In genomic region chr4:100759603-100760002, GRCm38 (mm10) we compare ENCODE assay signal across 14 mouse cellular contexts. TPM values are rescaled to one million over a fixed set of nuclear protein-coding genes. Genes with fewer than 3 reads are reported as not detected.
"Had no signal": no experiment of that assay in that cellular context is flagged by ENCODE, and none has a peak within 500 bp of the region (broad histone marks: within the 10 kb centered on the region; RNA-seq: fewer than 3 reads in every experiment).

No protein-coding gene starts in this region.

- H3K4me3 ChIP-seq: liver, embryonic 15.5 days; megakaryocyte, embryonic 14.5 days; midbrain, embryonic 13.5 days; midbrain, embryonic 15.5 days; neural tube, embryonic 12.5 days; stomach, embryonic 15.5 days had no signal

- H3K9me3 ChIP-seq: liver, embryonic 15.5 days; midbrain, embryonic 13.5 days; midbrain, embryonic 15.5 days; neural tube, embryonic 12.5 days; stomach, embryonic 15.5 days had no signal

- H3K36me3 ChIP-seq: liver, embryonic 15.5 days; midbrain, embryonic 13.5 days; midbrain, embryonic 15.5 days; neural tube, embryonic 12.5 days; stomach, embryonic 15.5 days had no signal

- H3K9ac ChIP-seq: liver, embryonic 15.5 days; liver, postnatal 0 days; midbrain, embryonic 13.5 days; midbrain, embryonic 15.5 days; neural tube, embryonic 12.5 days; stomach, embryonic 15.5 days had no signal

- ATAC-seq: liver, postnatal 0 days; midbrain, embryonic 13.5 days; midbrain, embryonic 15.5 days had no signal

- H3K27ac ChIP-seq: liver, embryonic 15.5 days; macrophage; midbrain, embryonic 13.5 days; midbrain, embryonic 15.5 days; neural tube, embryonic 12.5 days; stomach, embryonic 15.5 days; stomach, postnatal 0 days had no signal

- DNase-seq: liver, postnatal 0 days; right cerebral cortex, postnatal 14 days; thymus, adult 2 months; thymus, postnatal 25 days; thymus, postnatal 4 days had no signal

- H3K4me2 ChIP-seq: liver, embryonic 15.5 days; midbrain, embryonic 11.5 days; midbrain, embryonic 13.5 days; midbrain, embryonic 15.5 days; neural tube, embryonic 12.5 days; stomach, embryonic 15.5 days had no signal

- H3K27me3 ChIP-seq: liver, embryonic 15.5 days; megakaryocyte, embryonic 14.5 days; midbrain, embryonic 13.5 days; midbrain, embryonic 15.5 days; neural tube, embryonic 12.5 days; stomach, embryonic 15.5 days had no signal

- H3K4me1 ChIP-seq: liver, embryonic 15.5 days; megakaryocyte, embryonic 14.5 days; midbrain, embryonic 13.5 days; midbrain, embryonic 15.5 days; neural tube, embryonic 12.5 days; stomach, embryonic 15.5 days had no signal

RNA-seq across cellular contexts. Expression of gene Cachd1, which starts 16.9 kb away (rescaled TPM):
- polyA plus RNA-seq: macrophage had no signal
